Mouse (Mus musculus) lung, embryonic 15.5 days (tissue): Measurements from ENCODE around the gene Dnajc2. TPM values are rescaled to one million over a fixed set of nuclear protein-coding genes. Genes with fewer than 3 reads are reported as not detected.

ENCODE experiments used
- ATAC-seq: fragments of 200-750 bp; cut with Nextera tagmentation; 2 replicates; pipeline ENCODE4 v1.8.0; 2017; ENCODE audit warnings: moderate number of reproducible peaks, borderline replicate concordance; ENCODE audit not compliant: low FRiP score, low TSS enrichment; ENCODE audit errors: extremely low read depth
- H3K27ac ChIP-seq: fragments of 300-500 bp; sonication (generic); 2 replicates; pipeline ENCODE4 v1.5.1; 2015; ENCODE audit warnings: moderate library complexity, mild to moderate bottlenecking, inconsistent platforms
- H3K27me3 ChIP-seq: fragments of 300-500 bp; sonication (generic); 2 replicates; pipeline ENCODE4 v1.6.1; 2015; ENCODE audit warnings: inconsistent platforms
- H3K36me3 ChIP-seq: fragments of 300-500 bp; sonication (generic); 2 replicates; pipeline ENCODE4 v1.6.1; 2015; ENCODE audit warnings: inconsistent platforms
- H3K4me1 ChIP-seq: fragments of 300-500 bp; sonication (generic); 2 replicates; pipeline ENCODE4 v1.6.1; 2015; ENCODE audit warnings: inconsistent platforms
- H3K4me2 ChIP-seq: fragments of 300-500 bp; sonication (generic); 2 replicates; pipeline ENCODE4 v1.6.1; 2015; ENCODE audit warnings: inconsistent platforms, mild to moderate bottlenecking, moderate library complexity
- H3K4me3 ChIP-seq: fragments of 300-500 bp; sonication (generic); 2 replicates; pipeline ENCODE4 v1.5.1; 2015; ENCODE audit warnings: mild to moderate bottlenecking, inconsistent platforms
- H3K9ac ChIP-seq: fragments of 300-500 bp; sonication (generic); 2 replicates; pipeline ENCODE4 v1.6.1; 2015; ENCODE audit warnings: inconsistent platforms
- H3K9me3 ChIP-seq: fragments of 300-500 bp; sonication (generic); 2 replicates; pipeline ENCODE4 v1.6.1; 2016; ENCODE audit warnings: inconsistent platforms
- WGBS: fragments of 180-500 bp; shearing (Covaris S2); methylation state at CpG from one replicate; pipeline ENCODE4 v1.1.7; 2015; 5-methylcytosine and 5-hydroxymethylcytosine counted together
- polyA plus RNA-seq: library from polyadenylated mRNA; unstranded; fragments of >200 nt; fragmentation: Nextera tagmentation; extraction: Ambion mirVana; gene quantifications from 2 replicates; pipeline ENCODE4 v1.2.1, GENCODE M21; 2015

Gene Dnajc2
- polyA plus RNA-seq: 62.4 and 66.9 TPM in 2 replicates

- Histone ChIP-seq H3K4me3 (peak within 1 kb of the TSS; percentile 97), H3K9me3 (no peaks in the 10 kb centered on the region), H3K9ac (peak within 1 kb of the TSS; percentile 78), H3K27ac (peak within 1 kb of the TSS; percentile 73), H3K27me3 (no peaks in the 10 kb centered on the region), H3K4me1 (peaks cover 10% of the 10 kb centered on the region; the same call in 1 of the 2 replicates), H3K4me2 (peak within 1 kb of the TSS; percentile 92), H3K36me3 (peaks cover 32% of the 10 kb centered on the region)
- ATAC-seq: peak; percentile 93
- under 1% methylated on average over 37 of the region's 37 CpGs for WGBS
Measured at GRCm38 (mm10) chr5:21785053-21785452, at the start of gene Dnajc2, which contains the start of gene Psmc2. TSS of gene Dnajc2 (minus strand) at chr5:21785251. TSS of gene Psmc2 (plus strand) at chr5:21785283.

- Histone ChIP-seq H3K9ac (no peak overlapping the region), H3K4me1 (no peaks in the 10 kb centered on the region), H3K36me3 (no peaks in the 10 kb centered on the region), H3K27me3 (no peaks in the 10 kb centered on the region), H3K9me3 (no peaks in the 10 kb centered on the region), H3K4me3 (no peak overlapping the region), H3K4me2 (no peak overlapping the region), H3K27ac (no peak overlapping the region)
- WGBS: 71% methylated on average over 3 of the region's 3 CpGs
- no peak for ATAC-seq
Measured at GRCm38 (mm10) chr5:21831761-21832160, 46.7 kb upstream of the Dnajc2 start.

- Histone ChIP-seq H3K4me1 (no peaks in the 10 kb centered on the region), H3K9me3 (no peaks in the 10 kb centered on the region), H3K9ac (no peak overlapping the region), H3K27ac (no peak overlapping the region), H3K4me2 (no peak overlapping the region), H3K4me3 (no peak overlapping the region), H3K27me3 (no peaks in the 10 kb centered on the region), H3K36me3 (no peaks in the 10 kb centered on the region)
- no peak for ATAC-seq
- WGBS: 58% methylated on average over 4 of the region's 4 CpGs
Measured at GRCm38 (mm10) chr5:21828855-21829254, 43.8 kb upstream of the Dnajc2 start.

- WGBS: 5% methylated on average over 6 of the region's 6 CpGs
- Histone ChIP-seq H3K36me3 (no peaks in the 10 kb centered on the region), H3K4me3 (no peak overlapping the region), H3K27ac (no peak overlapping the region), H3K9ac (no peak overlapping the region), H3K4me2 (no peak overlapping the region), H3K27me3 (no peaks in the 10 kb centered on the region), H3K4me1 (no peaks in the 10 kb centered on the region), H3K9me3 (no peaks in the 10 kb centered on the region)
- ATAC-seq: no peak
Measured at GRCm38 (mm10) chr5:21827643-21828042, 42.6 kb upstream of the Dnajc2 start.

- H3K9me3 ChIP-seq: no peaks in the 10 kb centered on the region
- H3K27me3 ChIP-seq: no peaks in the 10 kb centered on the region
- WGBS: 64% methylated on average over 7 of the region's 7 CpGs
- H3K4me3 ChIP-seq: no peak overlapping the region
- no peak overlapping the region for H3K27ac ChIP-seq
- H3K36me3 ChIP-seq: no peaks in the 10 kb centered on the region
- H3K4me1 ChIP-seq: no peaks in the 10 kb centered on the region
- no peak for ATAC-seq
- H3K4me2 ChIP-seq: no peak overlapping the region
- H3K9ac ChIP-seq: no peak overlapping the region
Measured at GRCm38 (mm10) chr5:21826370-21826769, 41.3 kb upstream of the Dnajc2 start.

GRCm38 (mm10) chr5:21813994-21814393, 28.9 kb upstream of the Dnajc2 start:
- Histone ChIP-seq H3K4me2 (no peak overlapping the region), H3K9me3 (no peaks in the 10 kb centered on the region), H3K4me1 (no peaks in the 10 kb centered on the region), H3K27ac (no peak overlapping the region), H3K4me3 (no peak overlapping the region), H3K9ac (no peak overlapping the region), H3K27me3 (no peaks in the 10 kb centered on the region), H3K36me3 (no peaks in the 10 kb centered on the region)
- ATAC-seq: no peak
- 43% methylated on average over 1 of the region's 1 CpGs for WGBS

GRCm38 (mm10) chr5:21810924-21811323, 25.9 kb upstream of the Dnajc2 start:
- Histone ChIP-seq H3K9me3 (no peaks in the 10 kb centered on the region), H3K4me3 (no peak overlapping the region), H3K27me3 (no peaks in the 10 kb centered on the region), H3K36me3 (no peaks in the 10 kb centered on the region), H3K27ac (no peak overlapping the region), H3K4me1 (no peaks in the 10 kb centered on the region), H3K4me2 (no peak overlapping the region), H3K9ac (no peak overlapping the region)
- ATAC-seq: no peak
- WGBS: 72% methylated on average over 10 of the region's 10 CpGs

GRCm38 (mm10) chr5:21804837-21805236, 19.8 kb upstream of the Dnajc2 start:
- Histone ChIP-seq H3K27me3 (no peaks in the 10 kb centered on the region), H3K4me2 (no peak overlapping the region), H3K4me3 (no peak overlapping the region), H3K9me3 (no peaks in the 10 kb centered on the region), H3K36me3 (peaks cover 41% of the 10 kb centered on the region), H3K9ac (no peak overlapping the region), H3K27ac (no peak overlapping the region), H3K4me1 (no peaks in the 10 kb centered on the region)
- 76% methylated on average over 4 of the region's 4 CpGs for WGBS
- no peak for ATAC-seq

GRCm38 (mm10) chr5:21803691-21804188, 18.7 kb upstream of the Dnajc2 start:
- H3K36me3 ChIP-seq: peaks cover 49% of the 10 kb centered on the region

GRCm38 (mm10) chr5:21802907-21803306, 17.9 kb upstream of the Dnajc2 start:
- no peak overlapping the region for H3K4me2 ChIP-seq
- H3K9me3 ChIP-seq: no peaks in the 10 kb centered on the region
- peaks cover 55% of the 10 kb centered on the region for H3K36me3 ChIP-seq
- no peak overlapping the region for H3K27ac ChIP-seq
- H3K9ac ChIP-seq: no peak overlapping the region
- no peaks in the 10 kb centered on the region for H3K4me1 ChIP-seq
- H3K27me3 ChIP-seq: no peaks in the 10 kb centered on the region
- no peak overlapping the region for H3K4me3 ChIP-seq
- ATAC-seq: no peak
- 88% methylated on average over 9 of the region's 9 CpGs for WGBS

More at GRCm38 (mm10) chr5:21803691-21804188, 18.7 kb upstream of the Dnajc2 start:
- Histone ChIP-seq H3K27ac (no peak overlapping the region), H3K4me2 (no peak overlapping the region), H3K9ac (no peak overlapping the region), H3K4me1 (no peaks in the 10 kb centered on the region), H3K27me3 (no peaks in the 10 kb centered on the region), H3K9me3 (no peaks in the 10 kb centered on the region), H3K4me3 (no peak overlapping the region)
- 93% methylated on average over 12 of the region's 12 CpGs for WGBS
- ATAC-seq: no peak

GRCm38 (mm10) chr5:21792166-21792565, 7.1 kb upstream of the Dnajc2 start:
- H3K36me3 ChIP-seq: peaks cover 26% of the 10 kb centered on the region
- ATAC-seq: no peak
- H3K9ac ChIP-seq: no peak overlapping the region
- H3K27ac ChIP-seq: no peak overlapping the region
- no peaks in the 10 kb centered on the region for H3K9me3 ChIP-seq
- H3K4me1 ChIP-seq: peaks cover 10% of the 10 kb centered on the region; the same call in 1 of the 2 replicates
- H3K4me3 ChIP-seq: no peak overlapping the region
- H3K27me3 ChIP-seq: no peaks in the 10 kb centered on the region
- H3K4me2 ChIP-seq: no peak overlapping the region

- 68% methylated on average over 5 of the region's 5 CpGs for WGBS
Measured at GRCm38 (mm10) chr5:21789061-21789460, 4.0 kb upstream of the Dnajc2 start.

More at GRCm38 (mm10) chr5:21789061-21789460, 4.0 kb upstream of the Dnajc2 start:
- no peak overlapping the region for H3K9ac ChIP-seq
- no peak for ATAC-seq
- no peak overlapping the region for H3K4me2 ChIP-seq
- H3K4me1 ChIP-seq: peaks cover 10% of the 10 kb centered on the region; the same call in 1 of the 2 replicates
- no peak overlapping the region for H3K27ac ChIP-seq
- H3K9me3 ChIP-seq: no peaks in the 10 kb centered on the region
- no peaks in the 10 kb centered on the region for H3K27me3 ChIP-seq
- no peak overlapping the region for H3K4me3 ChIP-seq
- 0 out of 2 replicates have a peak, but pooled peaks cover 8% of the 10 kb centered on the region for H3K36me3 ChIP-seq
